Mouse (Mus musculus): ENCODE data around the gene Aarsd1. TPM values are rescaled to one million over a fixed set of nuclear protein-coding genes. Genes with fewer than 3 reads are reported as not detected.
"Not testable (repeated sequence)": the region's sequence is repeated elsewhere in the genome, so short reads cannot be mapped to it uniquely, and the experiment has no call there.

The Aarsd1 gene
- polyA plus RNA-seq, 1 experiment from 2014 or later: 88.6 TPM

DNA sequence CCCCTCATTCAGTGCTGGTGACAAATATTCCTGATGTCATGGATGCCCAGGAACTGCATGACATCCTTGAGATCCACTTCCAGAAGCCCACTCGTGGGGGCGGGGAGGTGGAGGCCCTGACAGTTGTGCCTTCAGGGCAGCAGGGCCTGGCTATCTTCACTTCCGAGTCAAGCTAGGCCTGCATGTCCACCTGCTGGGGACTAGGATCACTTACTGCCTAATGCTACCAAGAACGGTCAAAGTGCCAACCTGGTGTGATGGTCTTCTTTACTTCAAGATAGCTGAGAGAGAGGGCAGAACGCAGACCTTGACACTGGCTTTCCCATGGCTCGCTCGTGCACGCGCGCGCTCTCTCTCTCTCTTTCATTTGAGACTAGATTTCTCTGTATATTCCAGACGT lies 40.8 kb upstream of the Aarsd1 start:
- no peak overlapping the region for H3K4me2 ChIP-seq
- peaks cover 20% of the 10 kb centered on the region for H3K4me1 ChIP-seq
- peaks cover 59% of the 10 kb centered on the region for H3K36me3 ChIP-seq
- WGBS: 84% methylated on average over 12 of the region's 12 CpGs
- H3K27ac ChIP-seq: no peak overlapping the region
- no peaks in the 10 kb centered on the region for H3K9me3 ChIP-seq
- no peak for ATAC-seq (ENCODE audit: insufficient number of reproducible peaks, insufficient read depth, low FRiP score, low TSS enrichment, low read depth)
- H3K4me3 ChIP-seq: no peak overlapping the region
- H3K9ac ChIP-seq: no peak overlapping the region
- no peaks in the 10 kb centered on the region for H3K27me3 ChIP-seq

GRCm38 (mm10) chr11:101457631-101458030 lies 40.2 kb upstream of the Aarsd1 start:
- no peak for ATAC-seq (ENCODE audit: insufficient number of reproducible peaks, insufficient read depth, low FRiP score, low TSS enrichment, low read depth)
- H3K4me3 ChIP-seq: no peak overlapping the region

DNA sequence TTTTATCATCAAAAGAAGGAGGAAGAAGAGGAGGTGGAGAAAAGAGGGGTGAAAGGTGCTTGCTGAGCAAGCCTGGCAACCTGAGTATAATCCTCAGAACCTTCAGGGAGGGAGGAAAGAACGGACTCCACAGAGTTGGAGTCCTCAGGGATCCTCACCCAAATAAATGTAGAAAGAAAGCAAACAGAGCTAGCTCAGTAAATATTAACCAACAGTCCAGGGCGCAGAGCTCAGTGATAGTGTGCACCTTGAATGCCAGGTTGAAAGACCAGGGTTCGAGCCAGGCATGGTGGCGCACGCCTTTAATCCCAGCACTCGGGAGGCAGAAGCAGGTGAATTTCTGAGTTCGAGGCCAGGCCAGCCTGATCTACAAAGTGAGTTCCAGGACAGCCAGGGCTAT lies 38.2 kb upstream of the Aarsd1 start:
- Histone ChIP-seq H3K9ac (no peak overlapping the region), H3K9me3 (no peaks in the 10 kb centered on the region), H3K4me1 (peaks cover 9% of the 10 kb centered on the region), H3K27ac (no peak overlapping the region), H3K27me3 (no peaks in the 10 kb centered on the region), H3K4me2 (no peak overlapping the region), H3K4me3 (no peak overlapping the region), H3K36me3 (peaks cover 41% of the 10 kb centered on the region)
- ATAC-seq (ENCODE audit: insufficient number of reproducible peaks, insufficient read depth, low FRiP score, low TSS enrichment, low read depth): no peak
- 89% methylated on average over 7 of the region's 7 CpGs for WGBS

More at GRCm38 (mm10) chr11:101457631-101458030, 40.2 kb upstream of the Aarsd1 start:
- 88% methylated on average over 9 of the region's 9 CpGs for WGBS
- Histone ChIP-seq H3K36me3 (peaks cover 59% of the 10 kb centered on the region), H3K4me2 (no peak overlapping the region), H3K9me3 (no peaks in the 10 kb centered on the region), H3K4me1 (peaks cover 14% of the 10 kb centered on the region), H3K27ac (no peak overlapping the region), H3K27me3 (no peaks in the 10 kb centered on the region), H3K9ac (no peak overlapping the region)

GRCm38 (mm10) chr11:101454702-101455101 lies 37.3 kb upstream of the Aarsd1 start:
- no peaks in the 10 kb centered on the region for H3K27me3 ChIP-seq
- peaks cover 9% of the 10 kb centered on the region for H3K4me1 ChIP-seq
- 21% methylated on average over 6 of the region's 6 CpGs for WGBS
- H3K9me3 ChIP-seq: no peaks in the 10 kb centered on the region
- no peak overlapping the region for H3K9ac ChIP-seq
- H3K36me3 ChIP-seq: peaks cover 32% of the 10 kb centered on the region
- H3K4me2 ChIP-seq: no peak overlapping the region
- 0 out of 2 replicates have a peak overlapping the region, but pooled peaks have one; percentile 5 for H3K27ac ChIP-seq
- ATAC-seq (ENCODE audit: insufficient number of reproducible peaks, insufficient read depth, low FRiP score, low TSS enrichment, low read depth): no peak
- H3K4me3 ChIP-seq: no peak overlapping the region

- Histone ChIP-seq H3K9ac (no peak overlapping the region), H3K9me3 (no peaks in the 10 kb centered on the region), H3K27ac (no peak overlapping the region), H3K4me3 (no peak overlapping the region), H3K4me1 (peaks cover 15% of the 10 kb centered on the region), H3K36me3 (peaks cover 7% of the 10 kb centered on the region), H3K27me3 (no peaks in the 10 kb centered on the region), H3K4me2 (no peak overlapping the region)
- ATAC-seq (ENCODE audit: insufficient number of reproducible peaks, insufficient read depth, low FRiP score, low TSS enrichment, low read depth): no peak
- WGBS: 72% methylated on average over 10 of the region's 10 CpGs
Measured at GRCm38 (mm10) chr11:101452093-101452774, 34.8 kb upstream of the Aarsd1 start.

- H3K4me2 ChIP-seq: no peak overlapping the region
- no peak for ATAC-seq (ENCODE audit: insufficient number of reproducible peaks, insufficient read depth, low FRiP score, low TSS enrichment, low read depth)
- H3K9ac ChIP-seq: no peak overlapping the region
- H3K36me3 ChIP-seq: peaks cover under 1% of the 10 kb centered on the region; the same call in 1 of the 2 replicates
- no peaks in the 10 kb centered on the region for H3K27me3 ChIP-seq
- no peaks in the 10 kb centered on the region for H3K9me3 ChIP-seq
- 93% methylated on average over 10 of the region's 10 CpGs for WGBS
- H3K4me1 ChIP-seq: peaks cover 15% of the 10 kb centered on the region
- H3K4me3 ChIP-seq: no peak overlapping the region
- H3K27ac ChIP-seq: no peak overlapping the region
Measured at GRCm38 (mm10) chr11:101451536-101451935, 34.1 kb upstream of the Aarsd1 start.

DNA sequence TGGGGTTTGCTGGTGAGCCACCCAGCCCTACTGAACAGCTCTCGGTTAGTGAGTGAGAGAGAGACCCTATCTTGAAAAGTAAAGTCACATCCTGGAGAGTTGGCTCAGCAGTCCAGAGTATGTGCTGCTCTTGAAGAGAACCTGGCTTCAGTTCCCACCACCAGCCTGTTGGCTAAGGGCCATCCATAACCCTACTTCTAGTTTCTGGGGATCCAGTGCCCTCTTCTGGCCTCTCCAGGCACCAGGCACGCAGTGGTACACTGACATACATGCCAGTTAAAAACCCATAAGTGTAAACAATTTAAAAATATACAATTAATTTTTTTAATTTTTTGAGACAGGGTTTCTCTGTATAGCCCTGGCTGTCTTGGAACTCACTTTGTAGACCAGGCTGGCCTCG lies 33.0 kb upstream of the Aarsd1 start:
- Histone ChIP-seq H3K4me2 (no peak overlapping the region), H3K4me1 (peaks cover 15% of the 10 kb centered on the region), H3K9ac (no peak overlapping the region), H3K27me3 (no peaks in the 10 kb centered on the region), H3K27ac (no peak overlapping the region), H3K36me3 (peaks cover 8% of the 10 kb centered on the region), H3K9me3 (no peaks in the 10 kb centered on the region), H3K4me3 (no peak overlapping the region)
- 84% methylated on average over 3 of the region's 3 CpGs for WGBS
- no peak for ATAC-seq (ENCODE audit: insufficient number of reproducible peaks, insufficient read depth, low FRiP score, low TSS enrichment, low read depth)

- not testable (repeated sequence) for H3K27ac ChIP-seq; H3K27me3 ChIP-seq; H3K9ac ChIP-seq; ATAC-seq (ENCODE audit: insufficient number of reproducible peaks, insufficient read depth, low FRiP score, low TSS enrichment, low read depth); H3K9me3 ChIP-seq; H3K4me3 ChIP-seq; H3K4me2 ChIP-seq
- peaks cover 16% of the 10 kb centered on the region for H3K36me3 ChIP-seq
- peaks cover 13% of the 10 kb centered on the region for H3K4me1 ChIP-seq
- WGBS: 86% methylated on average over 4 of the region's 4 CpGs
Measured at GRCm38 (mm10) chr11:101449596-101449995, 32.2 kb upstream of the Aarsd1 start.

GRCm38 (mm10) chr11:101448899-101449298 lies 31.5 kb upstream of the Aarsd1 start:
- Histone ChIP-seq H3K36me3 (peaks cover 23% of the 10 kb centered on the region), H3K27ac (no peak overlapping the region), H3K4me1 (peaks cover 16% of the 10 kb centered on the region), H3K4me2 (peak overlapping the region; percentile 55), H3K4me3 (peak overlapping the region; percentile 36; the same call in 1 of the 2 replicates), H3K9me3 (no peaks in the 10 kb centered on the region), H3K27me3 (no peaks in the 10 kb centered on the region), H3K9ac (peak overlapping the region; percentile 59; the same call in 1 of the 2 replicates)
- 82% methylated on average over 4 of the region's 4 CpGs for WGBS
- ATAC-seq (ENCODE audit: insufficient number of reproducible peaks, insufficient read depth, low FRiP score, low TSS enrichment, low read depth): no peak

DNA sequence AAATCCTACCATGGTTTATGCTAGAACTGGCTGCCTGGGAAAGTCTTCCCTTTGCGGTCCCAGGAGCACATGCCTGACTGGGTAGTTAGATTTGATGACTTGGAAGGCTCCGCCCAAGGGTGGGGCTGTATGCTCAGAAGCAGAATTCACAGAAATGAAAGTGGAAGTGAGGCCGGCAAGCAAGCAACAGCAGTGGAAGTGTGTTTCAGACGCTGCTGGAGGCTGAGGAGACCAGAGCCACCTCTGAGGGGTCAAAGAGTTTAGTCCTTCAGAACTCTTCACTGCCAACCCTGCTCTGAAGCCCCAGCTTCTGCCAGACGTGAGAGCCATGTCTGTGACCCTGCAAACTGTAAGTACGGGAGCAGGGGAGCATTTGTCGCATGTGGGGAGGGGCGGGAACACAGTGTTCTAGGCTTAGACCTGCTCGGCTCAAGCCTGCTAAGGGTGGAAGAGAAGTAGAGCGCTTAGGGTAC lies 30.9 kb upstream of the Aarsd1 start, which contains the start of gene Ifi35:
TSS of gene Ifi35 (plus strand) at position 134 of the 473 bp plus-strand sequence.
- peaks cover 29% of the 10 kb centered on the region for H3K36me3 ChIP-seq
- 21% methylated on average over 10 of the region's 10 CpGs for WGBS
- peak within 1 kb of the TSS; percentile 72 for H3K27ac ChIP-seq
- H3K9ac ChIP-seq: peak within 1 kb of the TSS; percentile 59
- H3K9me3 ChIP-seq: no peaks in the 10 kb centered on the region
- no peaks in the 10 kb centered on the region for H3K27me3 ChIP-seq
- peak; percentile 32; the same call in 1 of the 2 replicates for ATAC-seq (ENCODE audit: insufficient number of reproducible peaks, insufficient read depth, low FRiP score, low TSS enrichment, low read depth)
- peak within 1 kb of the TSS; percentile 55 for H3K4me2 ChIP-seq
- H3K4me3 ChIP-seq: peak within 1 kb of the TSS; percentile 36
- H3K4me1 ChIP-seq: peaks cover 22% of the 10 kb centered on the region

GRCm38 (mm10) chr11:101447786-101448185 lies 30.4 kb upstream of the Aarsd1 start:
- no peak for ATAC-seq (ENCODE audit: insufficient number of reproducible peaks, insufficient read depth, low FRiP score, low TSS enrichment, low read depth)
- Histone ChIP-seq H3K27me3 (no peaks in the 10 kb centered on the region), H3K36me3 (peaks cover 30% of the 10 kb centered on the region), H3K9ac (peak overlapping the region; percentile 59), H3K4me2 (peak overlapping the region; percentile 55), H3K27ac (peak overlapping the region; percentile 72), H3K4me1 (peaks cover 26% of the 10 kb centered on the region), H3K9me3 (no peaks in the 10 kb centered on the region), H3K4me3 (peak overlapping the region; percentile 36; the same call in 1 of the 2 replicates)
- WGBS: 85% methylated on average over 5 of the region's 5 CpGs

GRCm38 (mm10) chr11:101446860-101447259 lies 29.4 kb upstream of the Aarsd1 start:
- not testable (repeated sequence) for H3K27me3 ChIP-seq; H3K4me3 ChIP-seq; H3K9ac ChIP-seq; H3K4me2 ChIP-seq; H3K9me3 ChIP-seq; ATAC-seq (ENCODE audit: insufficient number of reproducible peaks, insufficient read depth, low FRiP score, low TSS enrichment, low read depth); H3K27ac ChIP-seq
- Histone ChIP-seq H3K4me1 (peaks cover 26% of the 10 kb centered on the region), H3K36me3 (peaks cover 30% of the 10 kb centered on the region)
- WGBS: 88% methylated on average over 8 of the region's 8 CpGs
